Mouse (Mus musculus) liver, postnatal 0 days (tissue): ENCODE data around the gene Ehd2. TPM values are rescaled to one million over a fixed set of nuclear protein-coding genes. Genes with fewer than 3 reads are reported as not detected.

Experiments
- ATAC-seq: fragments of 200-750 bp; cut with Nextera tagmentation; 2 replicates; pipeline ENCODE4 v1.8.0; 2017; ENCODE audit warnings: mild to moderate bottlenecking, moderate library complexity
- DNase-seq: peaks from one replicate; pipeline ENCODE4 v3.0.0-alpha.2; 2016
- H3K27ac ChIP-seq: fragments of 300-500 bp; sonication (generic); 2 replicates; pipeline ENCODE4 v1.5.1; 2014; ENCODE audit warnings: antibody characterized with exemption, moderate library complexity, mild to moderate bottlenecking, low read depth
- H3K27me3 ChIP-seq: fragments of 300-500 bp; sonication (generic); 2 replicates; pipeline ENCODE4 v1.6.1; 2014; ENCODE audit warnings: low read length, control low read depth, mixed read lengths; ENCODE audit not compliant: insufficient read depth
- H3K36me3 ChIP-seq: fragments of 300-500 bp; sonication (generic); replicated peaks from 2 replicates; pipeline ENCODE4 v1.6.1; 2014; ENCODE audit warnings: mild to moderate bottlenecking, control low read depth, low read length, moderate library complexity, mixed read lengths; ENCODE audit not compliant: insufficient read depth
- H3K4me1 ChIP-seq: fragments of 300-500 bp; sonication (generic); 2 replicates; pipeline ENCODE4 v1.6.1; 2014; ENCODE audit warnings: antibody characterized with exemption, mild to moderate bottlenecking, control low read depth; ENCODE audit not compliant: insufficient read depth
- H3K4me2 ChIP-seq: fragments of 300-500 bp; sonication (generic); 2 replicates; pipeline ENCODE4 v1.6.1; 2014; ENCODE audit warnings: low read depth, mild to moderate bottlenecking, low read length, moderate library complexity, mixed read lengths
- H3K4me3 ChIP-seq: fragments of 300-500 bp; sonication (generic); 2 replicates; pipeline ENCODE4 v1.5.1; 2014; ENCODE audit warnings: low read depth, low read length
- H3K9ac ChIP-seq: fragments of 300-500 bp; sonication (generic); replicated peaks from 2 replicates; pipeline ENCODE4 v1.6.1; 2014; ENCODE audit warnings: mild to moderate bottlenecking, moderate library complexity
- H3K9me3 ChIP-seq: fragments of 300-500 bp; sonication (generic); 2 replicates; pipeline ENCODE4 v1.6.1; 2016; ENCODE audit warnings: mild to moderate bottlenecking, control low read depth, low read length, mixed read lengths
- CTCF ChIP-seq: sonication (generic); IDR thresholded peaks from 2 replicates; pipeline ENCODE4 v1.5.1; 2016; ENCODE audit warnings: antibody characterized with exemption, low read depth
- EP300 ChIP-seq: IDR thresholded peaks from 2 replicates; pipeline ENCODE4 v1.6.1; 2016; ENCODE audit warnings: antibody characterized with exemption, low read depth, mild to moderate bottlenecking
- WGBS: fragments of 180-500 bp; shearing (Covaris S2); extraction: QIAGEN DNeasy Blood & Tissue Kit; methylation state at CpG from one replicate; pipeline ENCODE4 v1.1.7; 2014; ENCODE audit not compliant: insufficient replicate concordance; 5-methylcytosine and 5-hydroxymethylcytosine counted together
- polyA plus RNA-seq: library from polyadenylated mRNA; unstranded; fragments of >200 nt; fragmentation: Nextera tagmentation; extraction: Ambion mirVana; gene quantifications from 2 replicates; pipeline ENCODE4 v1.2.1, GENCODE M21; 2015

Ehd2 gene
- polyA plus RNA-seq, 1 experiment from 2014 or later = 2.7 TPM

DNA sequence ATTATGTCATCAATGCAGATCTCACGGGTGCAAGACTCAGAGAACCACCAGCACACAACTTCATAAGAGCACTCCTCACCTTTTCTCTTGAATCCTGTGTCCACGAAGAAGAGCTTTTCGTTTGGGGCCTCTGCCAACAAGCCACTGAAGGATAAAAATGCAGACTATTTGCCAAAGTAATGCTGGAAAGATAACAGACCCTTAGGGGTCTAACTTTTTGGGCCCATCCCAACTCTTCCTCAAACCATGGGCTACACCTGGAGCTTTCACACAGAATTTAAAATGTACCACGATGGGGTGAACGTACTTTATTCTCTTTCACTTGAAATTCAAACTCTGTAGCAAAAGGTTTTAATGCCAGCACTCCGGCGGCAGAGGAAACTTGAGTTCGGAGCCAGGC is 22.2 kb downstream of the Ehd2 start:
- WGBS = 4% methylated on average over 8 of the region's 8 CpGs
- DNase-seq = no peak
- peak overlapping the region; percentile 83 for H3K9ac ChIP-seq
- TF ChIP-seq CTCF (no peak), EP300 (no peak)
- peak overlapping the region; percentile 87 for H3K4me2 ChIP-seq
- ATAC-seq = no peak
- peak overlapping the region; percentile 90 for H3K4me3 ChIP-seq
- H3K9me3 ChIP-seq = no peaks in the 10 kb centered on the region
- H3K27me3 ChIP-seq = no peaks in the 10 kb centered on the region
- peaks cover 43% of the 10 kb centered on the region for H3K36me3 ChIP-seq
- H3K4me1 ChIP-seq = peaks cover 36% of the 10 kb centered on the region
- H3K27ac ChIP-seq = no peak overlapping the region

DNA sequence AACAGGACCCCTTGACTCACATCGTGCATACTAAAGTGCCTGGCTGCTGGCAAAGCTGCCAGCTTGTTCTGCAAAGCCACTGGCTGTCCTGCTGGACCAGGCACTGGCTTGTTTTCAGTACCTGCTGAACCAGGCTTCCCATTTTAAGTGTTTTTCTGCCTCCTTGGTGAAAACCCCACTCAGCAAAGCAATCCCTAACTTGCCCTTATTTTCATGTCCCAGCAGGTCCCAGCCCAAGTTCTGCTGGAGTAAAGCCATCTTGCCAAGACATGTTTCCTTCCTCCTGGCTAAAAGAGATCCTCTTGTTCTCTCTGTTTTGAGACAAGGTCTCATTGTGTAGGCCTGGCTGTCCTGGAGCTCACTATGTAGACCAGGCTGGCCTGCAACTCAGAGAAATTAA is 23.1 kb downstream of the Ehd2 start:
- TF ChIP-seq EP300 = no peak
- TF ChIP-seq CTCF = no peak
- Histone ChIP-seq H3K27ac (no peak overlapping the region), H3K4me1 (peaks cover 36% of the 10 kb centered on the region), H3K27me3 (no peaks in the 10 kb centered on the region), H3K4me3 (no peak overlapping the region), H3K9me3 (no peaks in the 10 kb centered on the region), H3K9ac (no peak overlapping the region; the same call in none of the 2 replicates), H3K4me2 (no peak overlapping the region), H3K36me3 (peaks cover 52% of the 10 kb centered on the region)
- no peak for DNase-seq
- WGBS = 83% methylated on average over 1 of the region's 1 CpGs
- ATAC-seq = no peak

DNA sequence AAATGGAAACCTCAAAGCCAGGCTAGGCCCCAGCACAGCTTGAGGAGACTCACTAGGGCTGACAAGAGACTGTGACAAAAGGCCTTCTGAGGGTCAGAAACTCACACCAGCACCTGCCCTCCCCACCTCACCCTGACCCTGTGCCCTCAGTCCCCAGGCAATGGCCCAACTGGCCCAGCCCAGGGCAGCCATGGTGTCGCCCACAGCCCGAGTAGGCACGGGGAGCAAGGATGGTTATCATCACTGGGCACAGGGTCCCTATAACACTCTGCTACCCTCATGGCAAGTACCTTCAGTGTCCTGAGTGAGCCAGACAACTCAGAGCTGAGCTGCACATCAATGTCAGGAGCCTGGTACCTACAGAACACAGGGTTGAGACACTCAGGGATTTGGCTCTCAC is 28.7 kb downstream of the Ehd2 start:
- no peak overlapping the region for H3K4me3 ChIP-seq
- 91% methylated on average over 3 of the region's 3 CpGs for WGBS
- H3K27ac ChIP-seq = no peak overlapping the region
- TF ChIP-seq CTCF = no peak
- TF ChIP-seq EP300 = no peak
- H3K4me1 ChIP-seq = 0 out of 2 replicates have a peak, but pooled peaks cover 2% of the 10 kb centered on the region
- H3K27me3 ChIP-seq = no peaks in the 10 kb centered on the region
- DNase-seq (no peak), ATAC-seq (no peak)
- H3K36me3 ChIP-seq = peaks cover 65% of the 10 kb centered on the region
- H3K9me3 ChIP-seq = no peaks in the 10 kb centered on the region
- no peak overlapping the region for H3K9ac ChIP-seq
- H3K4me2 ChIP-seq = no peak overlapping the region

DNA sequence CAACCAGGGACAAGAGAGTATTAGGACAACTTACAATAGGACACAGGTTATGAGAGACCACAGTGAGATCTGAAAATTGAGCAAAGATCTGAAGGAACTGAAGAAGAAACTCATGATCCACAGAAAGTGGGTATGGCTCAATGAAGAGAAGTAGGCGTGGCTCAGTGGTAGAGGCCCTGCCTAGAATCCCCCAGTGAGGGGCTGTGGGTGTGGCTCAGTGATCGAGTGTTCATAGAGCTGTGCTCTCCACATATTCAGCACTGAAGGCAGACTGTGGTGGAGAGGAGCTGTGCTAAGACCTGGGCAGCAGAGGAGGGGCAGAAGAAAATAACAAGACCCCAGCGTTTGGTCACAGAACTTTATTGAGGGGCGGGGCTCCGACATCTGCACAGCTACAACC is 29.9 kb downstream of the Ehd2 start:
- Histone ChIP-seq H3K9me3 (no peaks in the 10 kb centered on the region), H3K4me1 (0 out of 2 replicates have a peak, but pooled peaks cover 2% of the 10 kb centered on the region), H3K4me3 (no peak overlapping the region), H3K9ac (no peak overlapping the region), H3K36me3 (peaks cover 54% of the 10 kb centered on the region), H3K27ac (no peak overlapping the region), H3K4me2 (no peak overlapping the region), H3K27me3 (no peaks in the 10 kb centered on the region)
- DNase-seq (no peak), ATAC-seq (no peak)
- no peak for TF ChIP-seq CTCF
- no peak for TF ChIP-seq EP300
- 79% methylated on average over 5 of the region's 5 CpGs for WGBS

DNA sequence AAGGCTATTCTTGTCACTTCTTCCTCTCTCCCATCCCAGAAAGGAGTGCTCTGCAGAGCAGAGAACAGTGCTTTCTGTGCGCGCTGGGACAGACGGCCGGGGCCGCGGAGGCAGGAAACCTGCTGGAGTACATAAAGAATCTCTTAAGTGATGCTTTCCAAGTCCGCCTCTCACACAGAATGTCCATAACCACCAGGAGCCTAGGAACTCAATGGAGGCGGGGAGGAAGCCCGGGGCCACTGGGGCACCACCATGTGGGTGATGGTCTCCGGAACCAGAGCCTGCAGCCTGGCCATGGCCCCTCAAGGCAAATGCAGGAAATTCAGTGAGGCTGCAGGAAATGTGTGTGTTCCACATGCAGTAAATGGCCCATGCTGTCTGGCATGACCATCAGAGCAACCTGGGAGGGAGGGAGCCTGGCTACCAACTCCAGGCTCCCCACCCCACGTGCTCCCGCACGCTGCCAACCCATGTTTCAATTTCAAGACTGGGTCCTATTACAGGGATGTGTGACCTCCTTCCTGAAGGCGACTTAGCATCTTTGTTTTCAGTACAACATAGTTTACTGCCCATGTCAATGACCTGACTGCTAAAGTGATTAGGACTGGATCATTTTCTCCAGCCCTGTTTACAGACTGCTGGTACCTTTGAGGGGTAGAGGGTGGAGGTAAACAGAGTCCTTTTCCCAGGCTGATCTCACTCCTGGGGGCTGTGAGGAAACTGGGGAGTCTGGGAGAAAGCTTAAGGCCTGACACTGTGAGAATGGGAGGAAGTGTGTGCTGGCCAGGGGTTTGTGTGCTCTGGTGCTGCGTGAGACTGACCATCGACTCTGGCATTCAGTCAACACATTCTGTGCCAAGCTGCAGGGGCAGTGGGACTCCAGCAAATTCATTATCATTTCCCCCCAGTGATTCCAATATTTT is 33.7 kb downstream of the Ehd2 start:
- ATAC-seq = no peak
- no peak for DNase-seq
- 0 out of 2 replicates have a peak, but pooled peaks cover 2% of the 10 kb centered on the region for H3K4me1 ChIP-seq
- 33% methylated on average over 16 of the region's 16 CpGs for WGBS
- H3K27me3 ChIP-seq = no peaks in the 10 kb centered on the region
- TF ChIP-seq CTCF (no peak), EP300 (no peak)
- H3K4me2 ChIP-seq = no peak overlapping the region
- no peak overlapping the region for H3K4me3 ChIP-seq
- H3K36me3 ChIP-seq = peaks cover 16% of the 10 kb centered on the region
- no peak overlapping the region for H3K9ac ChIP-seq
- H3K27ac ChIP-seq = no peak overlapping the region
- H3K9me3 ChIP-seq = no peaks in the 10 kb centered on the region

DNA sequence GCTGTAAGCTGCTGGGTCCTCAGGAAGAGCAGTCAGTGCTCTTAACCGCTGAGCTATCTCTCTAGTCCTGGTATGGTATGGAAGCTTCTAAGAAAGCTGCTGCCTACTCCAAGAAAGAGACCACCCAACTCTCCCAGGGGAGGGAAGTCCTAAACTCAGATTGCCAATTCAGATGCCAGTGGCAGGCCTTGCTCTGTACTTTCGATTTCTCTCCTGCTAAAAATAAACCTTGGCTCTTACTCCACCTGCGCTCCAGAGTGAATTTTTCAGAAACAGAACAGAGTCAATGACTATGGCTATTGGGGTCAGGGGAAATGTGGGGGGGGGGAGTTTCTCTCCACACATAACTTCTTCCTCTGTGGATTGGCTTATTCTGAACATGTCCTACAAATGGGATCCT is 35.7 kb downstream of the Ehd2 start:
- Histone ChIP-seq H3K27me3 (no peaks in the 10 kb centered on the region), H3K9me3 (no peaks in the 10 kb centered on the region), H3K4me2 (no peak overlapping the region), H3K36me3 (no peaks in the 10 kb centered on the region), H3K4me3 (no peak overlapping the region), H3K4me1 (0 out of 2 replicates have a peak, but pooled peaks cover 2% of the 10 kb centered on the region), H3K27ac (no peak overlapping the region), H3K9ac (no peak overlapping the region)
- no peak for ATAC-seq
- no peak for TF ChIP-seq CTCF
- no peak for TF ChIP-seq EP300
- DNase-seq = no peak
- WGBS = 45% methylated on average over 3 of the region's 3 CpGs
